Mouse (Mus musculus): ENCODE measurements around the gene Akirin2. TPM values are rescaled to one million over a fixed set of nuclear protein-coding genes. Genes with fewer than 3 reads are reported as not detected.

Gene Akirin2
- total RNA-seq, 1 experiment from 2014 or later, result 58.9 TPM

DNA sequence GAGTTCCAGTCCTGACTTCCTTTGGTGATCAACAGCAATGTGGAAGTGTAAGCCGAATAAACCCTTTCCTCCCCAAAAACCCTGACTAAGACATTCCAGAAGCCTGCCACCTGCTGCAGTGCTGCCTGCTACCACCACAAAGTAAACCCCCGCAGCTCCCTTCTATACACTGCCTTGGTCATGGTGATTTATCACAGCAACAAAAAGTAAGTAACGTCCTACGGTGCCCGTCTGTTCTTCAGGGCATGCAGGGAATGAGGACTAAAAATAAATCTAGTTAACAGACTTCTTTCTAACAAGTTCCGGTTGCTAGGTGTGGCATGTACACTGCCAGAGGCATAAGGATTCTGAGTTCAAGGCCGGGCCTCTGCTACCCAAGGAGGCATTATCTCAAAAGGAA, 31.3 kb downstream of the Akirin2 start:
- ATAC-seq (ENCODE audit: extremely low read depth, insufficient number of reproducible peaks, low FRiP score, poor library complexity, severe bottlenecking), result no peak

DNA sequence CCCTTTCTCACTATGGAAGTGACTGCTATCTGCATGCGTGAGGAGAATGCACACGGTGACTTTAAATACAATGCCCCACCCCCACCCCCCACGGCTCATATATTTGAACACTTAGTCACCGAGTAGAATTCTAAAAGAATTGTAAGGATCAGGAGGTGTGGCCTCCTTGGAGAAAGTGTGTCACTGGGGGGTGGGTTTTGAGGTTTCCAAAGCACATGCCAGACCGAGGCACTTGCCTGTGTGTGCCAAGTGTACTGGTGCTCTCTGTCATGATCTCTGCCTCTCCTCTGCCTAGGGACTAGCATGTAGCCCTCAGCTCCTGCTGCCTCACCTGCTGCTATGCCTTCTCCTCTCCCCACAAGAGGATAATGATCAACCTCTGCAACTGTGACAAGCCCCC, 31.7 kb downstream of the Akirin2 start:
- ATAC-seq (ENCODE audit: extremely low read depth, insufficient number of reproducible peaks, low FRiP score, poor library complexity, severe bottlenecking), result no peak

DNA sequence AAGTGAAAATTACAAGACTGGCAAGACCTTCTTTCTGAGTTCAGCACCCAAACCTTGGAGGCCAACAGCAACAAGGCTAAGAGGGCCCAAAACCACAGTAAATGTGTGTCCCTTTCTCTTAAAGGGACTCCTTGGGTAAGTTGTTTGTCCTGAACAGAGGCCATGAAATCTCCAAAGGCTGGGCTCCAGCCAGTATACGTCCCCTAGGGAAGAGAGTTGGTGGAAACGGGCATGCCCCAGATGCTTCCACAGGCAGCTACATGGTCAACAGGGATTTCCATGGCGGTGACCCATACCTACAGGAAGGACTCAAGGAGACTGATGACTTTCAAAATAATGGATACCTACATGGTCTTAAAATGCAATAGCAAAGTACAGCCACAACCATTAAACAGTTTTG, 32.7 kb downstream of the Akirin2 start:
- no peak for ATAC-seq (ENCODE audit: extremely low read depth, insufficient number of reproducible peaks, low FRiP score, poor library complexity, severe bottlenecking)

DNA sequence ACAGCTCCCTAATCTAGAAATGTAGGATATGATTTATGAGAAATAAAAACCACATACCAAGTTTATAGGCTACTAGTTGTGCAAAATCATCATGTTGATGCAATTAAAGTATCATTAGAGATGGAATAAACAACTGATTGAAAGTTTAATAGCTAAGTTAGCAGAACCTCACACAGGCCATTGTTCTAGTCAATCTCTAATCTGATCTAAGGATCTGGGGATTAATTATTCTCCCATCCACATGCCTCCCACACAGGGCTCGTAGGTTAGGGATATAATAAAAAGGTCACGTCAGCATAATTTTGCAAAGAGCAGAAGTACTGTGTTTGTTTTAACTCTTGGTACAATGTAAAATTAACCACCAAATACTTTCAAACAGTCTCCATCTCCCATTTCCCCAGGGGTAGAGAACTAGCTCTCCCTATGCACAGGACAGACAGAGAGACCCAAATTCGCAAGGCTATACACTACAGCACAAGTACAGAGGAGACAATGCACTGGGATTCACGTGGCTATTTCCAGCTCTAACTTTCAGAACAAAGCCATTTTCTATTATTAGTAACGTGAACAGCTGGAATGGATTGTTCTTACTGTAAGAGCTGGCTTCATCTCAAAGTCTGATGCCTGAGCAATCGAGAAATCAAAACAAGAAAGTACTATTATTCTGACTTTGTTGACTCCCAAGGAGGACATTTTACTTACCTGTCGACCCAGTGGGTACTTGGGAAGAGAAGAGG, 34.3 kb downstream of the Akirin2 start:
- no peak for ATAC-seq (ENCODE audit: extremely low read depth, insufficient number of reproducible peaks, low FRiP score, poor library complexity, severe bottlenecking)

DNA sequence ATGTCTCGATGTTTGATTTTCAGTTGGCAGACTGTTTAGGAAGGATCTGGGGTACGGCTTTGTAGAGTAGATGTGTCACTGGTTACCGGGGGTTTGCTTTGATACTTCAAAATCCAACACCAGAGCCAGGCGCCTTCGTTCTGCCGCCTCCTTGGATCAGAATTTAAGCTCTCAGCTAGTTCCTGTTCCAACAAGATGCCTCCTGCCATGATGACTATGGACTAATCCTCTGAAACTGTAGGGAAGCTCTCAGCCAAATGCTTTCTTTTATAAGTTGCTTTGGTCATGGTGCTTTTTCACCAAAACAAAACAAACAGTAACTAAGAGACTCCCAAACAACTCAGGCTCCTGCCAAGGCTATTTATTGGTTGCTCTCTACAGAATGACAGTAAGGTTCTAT, 52.4 kb downstream of the Akirin2 start:
- ATAC-seq (ENCODE audit: extremely low read depth, insufficient number of reproducible peaks, low FRiP score, poor library complexity, severe bottlenecking), result no peak

DNA sequence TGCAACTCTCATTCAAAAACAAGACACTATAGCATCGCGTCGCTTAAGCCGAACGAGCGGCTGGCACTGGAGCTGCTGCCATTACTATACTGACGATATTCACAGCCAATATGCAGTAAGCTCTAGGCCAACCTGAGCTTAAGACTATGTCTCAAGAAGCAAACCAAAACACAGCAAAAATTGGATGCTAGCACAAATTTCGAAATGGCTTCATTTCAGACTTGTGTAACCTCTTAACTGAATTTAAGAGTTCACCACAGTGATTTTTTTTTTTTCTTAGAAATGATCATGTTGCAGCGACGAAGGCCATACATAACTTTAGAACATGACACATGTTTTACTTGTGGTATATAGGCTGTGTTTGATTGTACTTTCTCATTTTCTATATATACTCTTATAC, 55.9 kb downstream of the Akirin2 start:
- no peak for ATAC-seq (ENCODE audit: extremely low read depth, insufficient number of reproducible peaks, low FRiP score, poor library complexity, severe bottlenecking)

DNA sequence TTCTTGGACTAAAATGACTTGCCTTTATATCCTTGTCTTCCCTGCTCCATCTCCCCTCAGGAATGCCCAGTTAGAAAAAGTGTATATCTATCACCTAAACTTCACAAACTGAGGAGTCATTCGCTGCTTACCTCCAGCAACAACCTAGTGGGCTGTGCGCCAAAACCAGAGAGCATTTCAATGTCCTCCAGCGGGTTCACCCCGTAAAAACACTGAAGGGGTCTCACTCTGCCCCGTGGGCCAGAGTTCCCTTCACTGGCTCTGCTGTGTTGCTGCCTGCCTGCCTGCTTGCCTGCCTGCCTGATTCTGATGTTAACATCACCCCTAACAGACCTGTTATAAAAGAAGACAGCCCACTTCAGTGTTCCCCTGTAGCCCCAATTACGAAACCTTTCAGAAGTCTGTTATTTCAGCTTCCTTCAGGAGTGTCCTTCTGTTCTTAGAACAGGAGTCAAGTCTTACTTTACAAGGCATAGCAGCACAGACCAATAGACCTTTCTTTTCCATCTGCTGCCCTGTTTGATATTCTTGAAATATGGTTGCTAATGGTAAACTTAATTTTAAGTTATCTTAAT, 62.9 kb downstream of the Akirin2 start:
- ATAC-seq (ENCODE audit: extremely low read depth, insufficient number of reproducible peaks, low FRiP score, poor library complexity, severe bottlenecking), result no peak

DNA sequence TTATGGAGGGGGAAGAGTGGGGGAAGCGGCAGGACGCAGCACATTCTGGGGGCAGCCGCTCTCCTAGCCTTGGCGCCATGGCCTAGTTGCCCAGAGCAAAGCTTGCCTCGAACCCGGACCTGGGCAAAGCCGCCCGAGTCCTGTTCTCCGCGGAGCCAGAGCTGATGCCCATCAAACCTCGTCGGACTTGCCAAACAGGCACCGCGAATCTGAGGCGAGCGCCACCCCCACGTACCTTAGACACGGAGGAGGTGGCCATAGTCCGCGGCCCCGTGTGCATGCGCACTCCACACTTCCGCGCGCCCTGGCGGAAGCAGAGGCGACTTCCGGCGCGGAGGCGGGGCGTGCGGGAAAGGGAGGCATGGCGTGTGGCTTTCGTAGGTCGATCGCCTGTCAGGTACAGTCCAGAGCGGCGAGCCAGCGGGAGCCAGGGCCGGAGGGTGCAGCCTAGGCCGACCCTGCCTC, 63.9 kb downstream of the Akirin2 start, which contains the start of the genes Orc3 and Rars2:
TSS of gene Orc3 (minus strand) at position 315 of the 465 bp plus-strand sequence.
TSS of gene Rars2 (plus strand) at position 328 of the 465 bp plus-strand sequence.
- ATAC-seq (ENCODE audit: extremely low read depth, insufficient number of reproducible peaks, low FRiP score, poor library complexity, severe bottlenecking), result peak; percentile 99

DNA sequence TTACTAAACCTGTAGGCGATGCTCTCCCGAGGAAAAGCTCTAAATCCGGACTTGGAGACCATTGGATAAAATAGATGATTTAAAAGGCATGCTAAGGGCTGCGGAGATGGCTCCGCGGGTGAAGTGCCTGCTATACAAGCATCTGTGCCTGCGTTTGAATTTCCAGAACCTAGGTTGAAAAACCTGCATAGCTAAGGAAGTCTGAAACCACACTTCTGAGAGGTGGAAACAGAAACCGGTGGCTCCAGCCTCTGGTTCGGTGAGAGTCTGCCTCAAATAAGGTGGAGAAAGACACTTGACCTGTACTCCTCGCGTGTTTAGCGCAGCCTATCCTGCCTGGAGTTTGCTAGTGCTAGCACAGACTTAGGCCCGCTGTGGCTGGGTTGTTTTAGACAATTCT, 64.6 kb downstream of the Akirin2 start:
- ATAC-seq (ENCODE audit: extremely low read depth, insufficient number of reproducible peaks, low FRiP score, poor library complexity, severe bottlenecking), result no peak

DNA sequence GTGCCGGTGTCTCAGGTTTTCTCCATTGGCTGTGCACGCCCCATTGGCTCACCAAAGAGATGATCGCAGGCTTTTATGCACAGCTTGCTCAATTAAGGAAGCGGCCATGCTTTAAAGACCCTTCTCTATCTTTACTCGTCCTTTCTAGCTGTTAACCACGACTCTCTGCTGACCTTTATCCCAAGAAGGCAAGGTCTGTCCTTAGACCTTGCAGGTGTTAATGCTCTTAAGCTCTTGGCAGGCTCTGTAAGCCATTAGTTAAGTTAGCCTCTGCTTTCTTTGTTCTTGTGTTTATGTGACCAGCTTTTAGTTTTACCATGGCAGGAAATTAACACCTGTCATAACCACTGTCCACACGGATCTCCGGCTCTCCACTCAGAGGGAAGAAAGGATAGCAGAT, 65.4 kb downstream of the Akirin2 start:
- ATAC-seq (ENCODE audit: extremely low read depth, insufficient number of reproducible peaks, low FRiP score, poor library complexity, severe bottlenecking), result no peak

Other genes starting within 250 kb of the Akirin2 start
- gene Orc3, start 64.0 kb downstream of the Akirin2 start, total RNA-seq (2017), result 73.4 and 97.8 TPM in 2 replicates
- 26.5 and 27.2 TPM in 2 replicates for gene Rars2, start 64.0 kb downstream of the Akirin2 start, total RNA-seq (2017)
- 12.9 and 16.4 TPM in 2 replicates for gene Slc35a1, start 136.5 kb downstream of the Akirin2 start, total RNA-seq (2017)
- 0.23 TPM in 1 of 2 replicates, not detected in the other for gene Cfap206, start 179.3 kb downstream of the Akirin2 start, total RNA-seq (2017)
- not detected in 2 replicates for gene Gm136, start 205.3 kb downstream of the Akirin2 start, total RNA-seq (2017)
- gene Smim8, start 227.5 kb downstream of the Akirin2 start, total RNA-seq (2017), result 19.6 and 23.7 TPM in 2 replicates